In the genomic region with DNA sequence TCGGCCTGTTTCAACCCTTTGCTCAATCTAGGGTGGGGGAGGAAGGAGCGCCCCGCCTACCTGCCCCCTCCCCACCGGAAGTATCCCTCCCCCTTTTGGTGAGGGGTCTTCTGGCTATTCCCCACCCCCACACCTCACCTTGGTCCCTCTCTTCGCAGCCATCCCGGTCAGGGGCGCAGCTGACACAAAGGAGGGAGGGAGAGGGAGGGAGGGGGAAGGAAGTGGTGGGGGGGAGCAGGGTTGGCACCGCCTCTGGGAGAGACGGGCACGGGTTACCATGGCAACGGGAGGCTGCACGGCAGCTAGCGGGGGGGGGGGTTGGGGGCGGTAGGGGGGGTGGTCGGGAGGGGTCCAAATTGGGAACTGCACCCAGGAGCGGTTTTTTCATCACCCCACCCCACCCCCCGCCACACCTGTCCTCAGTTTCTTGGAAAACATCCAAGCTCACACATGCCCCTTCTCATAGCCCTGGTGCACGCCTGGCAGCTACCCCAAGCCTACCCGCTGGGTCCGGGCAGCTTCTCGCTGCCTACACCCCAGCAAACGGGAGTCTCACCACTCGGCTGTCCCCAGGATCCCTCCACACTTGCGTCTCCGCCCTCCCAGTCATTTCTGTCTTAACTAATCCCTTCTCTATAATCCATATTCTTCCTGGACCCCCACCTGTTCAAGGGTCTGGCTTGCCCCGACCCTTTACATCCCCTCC, we compare ENCODE assay signal across 8 mouse cellular contexts. TPM values are rescaled to one million over a fixed set of nuclear protein-coding genes. Genes with fewer than 3 reads are reported as not detected.
DNase-seq lines count a peak whose midpoint lies in the region; ATAC-seq and TF ChIP-seq lines count a peak whose summit lies in the region.

No protein-coding gene starts in this region.

- no peak overlapping the region for H3K27ac ChIP-seq in testis, adult 2 months (ENCODE audit: control insufficient read depth, insufficient read depth, low read depth, low read length)
- peak overlapping the region; percentile 80 for H3K27ac ChIP-seq in hindbrain, embryonic 11.5 days (ENCODE audit: low read depth, low read length)
- peak overlapping the region; percentile 74 for H3K27ac ChIP-seq in limb, embryonic 13.5 days

- H3K4me1 ChIP-seq in testis, adult 2 months (ENCODE audit: control insufficient read depth, insufficient read depth, low read length) = peaks cover 21% of the 10 kb centered on the region
- H3K4me1 ChIP-seq in hindbrain, embryonic 11.5 days (replicated peaks; ENCODE audit: control insufficient read depth, insufficient read depth, low read length) = peaks cover 8% of the 10 kb centered on the region
- peaks cover 39% of the 10 kb centered on the region for H3K4me1 ChIP-seq in limb, embryonic 13.5 days

- H3K27me3 ChIP-seq in testis, adult 2 months (ENCODE audit: control insufficient read depth, insufficient read depth, low read length) = no peaks in the 10 kb centered on the region; the same call in 1 of the 2 replicates
- no peaks in the 10 kb centered on the region for H3K27me3 ChIP-seq in hindbrain, embryonic 11.5 days (ENCODE audit: control insufficient read depth, insufficient read depth, low read length)
- H3K27me3 ChIP-seq in limb, embryonic 13.5 days = no peaks in the 10 kb centered on the region

- peak; percentile 32 to 56 for DNase-seq in adrenal gland, adult (ENCODE audit: inconsistent age in 2 of 2, low spot score in 1 of 2)
- no peak for DNase-seq in adrenal gland, adult 8-10 months
- DNase-seq in testis, postnatal 10 days (ENCODE audit: low spot score) = no peak
- peak; percentile 75 for DNase-seq in hindbrain, embryonic 11.5 days (ENCODE audit: low spot score)
- DNase-seq in retina, embryonic 14.5 days (ENCODE audit: low spot score) = peak; percentile 71
- no peak for DNase-seq in gastrocnemius, adult 8-10 months (ENCODE audit: low spot score in 2 of 2)

- ATAC-seq in hindbrain, embryonic 11.5 days (ENCODE audit: low FRiP score) = peak; percentile 46
- ATAC-seq in limb, embryonic 13.5 days (ENCODE audit: low FRiP score, low read depth) = peak; percentile 41; the same call in 1 of the 2 replicates

- H3K4me3 ChIP-seq in testis, adult 2 months (ENCODE audit: control insufficient read depth, low read depth, low read length) = peak overlapping the region; percentile 77
- peak overlapping the region; percentile 45 for H3K4me3 ChIP-seq in hindbrain, embryonic 11.5 days (ENCODE audit: low read depth, low read length)
- peak overlapping the region; percentile 77 for H3K4me3 ChIP-seq in limb, embryonic 13.5 days

- TF ChIP-seq CTCF in testis, adult 2 months (IDR thresholded peaks at IDR 0.05; ENCODE audit: control insufficient read depth, insufficient read depth, insufficient replicate concordance, low read depth, low read length) = no peak

- no peaks in the 10 kb centered on the region for H3K36me3 ChIP-seq in testis, adult 2 months (ENCODE audit: control insufficient read depth, insufficient read depth, low read length)
- 0 out of 2 replicates have a peak, but pooled peaks cover 3% of the 10 kb centered on the region for H3K36me3 ChIP-seq in hindbrain, embryonic 11.5 days (ENCODE audit: control insufficient read depth, insufficient read depth, low read length)
- H3K36me3 ChIP-seq in limb, embryonic 13.5 days = peaks cover 40% of the 10 kb centered on the region

- under 1% methylated on average over 13 of the region's 26 CpGs for WGBS in hindbrain, embryonic 11.5 days
- under 1% methylated on average over 19 of the region's 26 CpGs for WGBS in limb, embryonic 13.5 days

- peak overlapping the region; percentile 62 for H3K4me2 ChIP-seq in hindbrain, embryonic 11.5 days (replicated peaks; ENCODE audit: low read depth, low read length)
- peak overlapping the region; percentile 91 for H3K4me2 ChIP-seq in limb, embryonic 13.5 days (replicated peaks)

- TF ChIP-seq POLR2A in testis, adult 2 months (IDR thresholded peaks at IDR 0.05; ENCODE audit: control insufficient read depth, low read depth, low read length) = no peak

- peak overlapping the region; percentile 60 for H3K9ac ChIP-seq in hindbrain, embryonic 11.5 days (ENCODE audit: low read depth, low read length)
- H3K9ac ChIP-seq in limb, embryonic 13.5 days = peak overlapping the region; percentile 58

- H3K9me3 ChIP-seq in hindbrain, embryonic 11.5 days (ENCODE audit: control insufficient read depth, low read length) = no peaks in the 10 kb centered on the region
- H3K9me3 ChIP-seq in limb, embryonic 13.5 days = no peaks in the 10 kb centered on the region

RNA-seq across cellular contexts. Expression of a gene that starts 0.6 kb away (rescaled TPM):
- 100 to 1,000 TPM; 131 to 144 (median 135) TPM for total RNA-seq in adrenal gland, adult 8-10 months (2022)
- 30.7 and 43.7 TPM in 2 replicates for polyA plus RNA-seq in testis, adult 2 months (2012; rRNA removed)
- polyA plus RNA-seq in hindbrain, embryonic 11.5 days (2014; fragmentation: Nextera tagmentation; extraction: Ambion mirVana) = 276 and 289 TPM in 2 replicates
- 332 and 333 TPM in 2 replicates for polyA plus RNA-seq in limb, embryonic 13.5 days (2015; fragmentation: Nextera tagmentation; extraction: Ambion mirVana)
- total RNA-seq in gastrocnemius, adult 8-10 months (2022) = 10 to 100 TPM; 64.7 to 88.3 (median 74.6) TPM

RNA-seq across cellular contexts. Expression of a gene that starts 1.0 kb away (rescaled TPM):
- 1 to 10 TPM; 2.8 to 4.5 (median 3.8) TPM for total RNA-seq in adrenal gland, adult 8-10 months (2022)
- polyA plus RNA-seq in testis, adult 2 months (2012; rRNA removed) = 27.7 and 27.9 TPM in 2 replicates
- 9.5 and 9.7 TPM in 2 replicates for polyA plus RNA-seq in hindbrain, embryonic 11.5 days (2014; fragmentation: Nextera tagmentation; extraction: Ambion mirVana)
- 6.1 and 6.8 TPM in 2 replicates for polyA plus RNA-seq in limb, embryonic 13.5 days (2015; fragmentation: Nextera tagmentation; extraction: Ambion mirVana)
- under 1 TPM; 0.10 to 0.45 (median 0.11) TPM for total RNA-seq in gastrocnemius, adult 8-10 months (2022)

RNA-seq across cellular contexts. Expression of a gene that starts 14.0 kb away (rescaled TPM):
- total RNA-seq in adrenal gland, adult 8-10 months (2022) = 100 to 1,000 TPM; 123 to 156 (median 136) TPM
- polyA plus RNA-seq in testis, adult 2 months (2012; rRNA removed) = 42.2 and 53.9 TPM in 2 replicates
- polyA plus RNA-seq in hindbrain, embryonic 11.5 days (2014; fragmentation: Nextera tagmentation; extraction: Ambion mirVana) = 75.7 and 82.9 TPM in 2 replicates
- polyA plus RNA-seq in limb, embryonic 13.5 days (2015; fragmentation: Nextera tagmentation; extraction: Ambion mirVana) = 120 and 126 TPM in 2 replicates
- total RNA-seq in gastrocnemius, adult 8-10 months (2022) = 10 to 100 TPM; 15.9 to 28.8 (median 19.6) TPM

RNA-seq across cellular contexts. Expression of a gene that starts 16.3 kb away (rescaled TPM):
- under 1 TPM in 3 of 4 experiments, not detected in 1; 0.22 to 0.96 (median 0.65) TPM for total RNA-seq in adrenal gland, adult 8-10 months (2022)
- polyA plus RNA-seq in testis, adult 2 months (2012; rRNA removed) = 35.1 and 38.3 TPM in 2 replicates
- polyA plus RNA-seq in hindbrain, embryonic 11.5 days (2014; fragmentation: Nextera tagmentation; extraction: Ambion mirVana) = 1.4 and 2.1 TPM in 2 replicates
- polyA plus RNA-seq in limb, embryonic 13.5 days (2015; fragmentation: Nextera tagmentation; extraction: Ambion mirVana) = 0.64 and 1.1 TPM in 2 replicates
- 1 to 10 TPM in 1 of 4 experiments, under 1 TPM in 3; 0.24 to 1.0 (median 0.52) TPM for total RNA-seq in gastrocnemius, adult 8-10 months (2022)

RNA-seq across cellular contexts. Expression of a gene that starts 18.2 kb away (rescaled TPM):
- 100 to 1,000 TPM; 138 to 169 (median 152) TPM for total RNA-seq in adrenal gland, adult 8-10 months (2022)
- polyA plus RNA-seq in testis, adult 2 months (2012; rRNA removed) = 482 and 525 TPM in 2 replicates
- 180 and 181 TPM in 2 replicates for polyA plus RNA-seq in hindbrain, embryonic 11.5 days (2014; fragmentation: Nextera tagmentation; extraction: Ambion mirVana)
- polyA plus RNA-seq in limb, embryonic 13.5 days (2015; fragmentation: Nextera tagmentation; extraction: Ambion mirVana) = 202 and 205 TPM in 2 replicates
- 10 to 100 TPM; 32.0 to 44.5 (median 38.3) TPM for total RNA-seq in gastrocnemius, adult 8-10 months (2022)

Comparison
In these comparisons a context has a peak if more than half of its experiments do, and no peak if none do; other contexts are left out.
1. DNase-seq: peak in adrenal gland, adult (2 of 2), hindbrain, embryonic 11.5 days (single experiment) and retina, embryonic 14.5 days (single experiment); none in adrenal gland, adult 8-10 months (single experiment), testis, postnatal 10 days (single experiment) and gastrocnemius, adult 8-10 months (0 of 2).
2. Peak in every context shown above with its lines, with median percentiles within 50 percentile points of each other: H3K4me3 ChIP-seq.